Mouse (Mus musculus): ENCODE measurements around the gene Slc30a10. TPM values are rescaled to one million over a fixed set of nuclear protein-coding genes. Genes with fewer than 3 reads are reported as not detected.

Gene Slc30a10
- polyA plus RNA-seq, 1 experiment from 2014 or later, result 5.0 TPM

- no peak for ATAC-seq (replicated peaks; ENCODE audit: insufficient number of reproducible peaks, low FRiP score, low TSS enrichment)
- Histone ChIP-seq H3K4me3 (ENCODE audit: low read depth, low read length) (no peak overlapping the region), H3K9me3 (replicated peaks; ENCODE audit: control insufficient read depth, low read length) (no peaks in the 10 kb centered on the region), H3K4me1 (ENCODE audit: control insufficient read depth, insufficient read depth, low read length) (no peaks in the 10 kb centered on the region), H3K27me3 (ENCODE audit: control insufficient read depth, insufficient read depth, low read length) (no peaks in the 10 kb centered on the region), H3K27ac (ENCODE audit: low read depth, low read length) (no peak overlapping the region), H3K36me3 (ENCODE audit: control insufficient read depth, insufficient read depth, low read length) (peaks cover 14% of the 10 kb centered on the region; the same call in 1 of the 2 replicates), H3K4me2 (no peak overlapping the region), H3K9ac (ENCODE audit: low read depth, low read length) (no peak overlapping the region)
- WGBS (ENCODE audit: insufficient replicate concordance), result 78% methylated on average over 6 of the region's 6 CpGs
Observed at GRCm38 (mm10) chr1:185431245-185431997, 23.2 kb upstream of the Slc30a10 start.

GRCm38 (mm10) chr1:185431998-185432317 is 22.7 kb upstream of the Slc30a10 start:
- Histone ChIP-seq H3K4me1 (ENCODE audit: control insufficient read depth, insufficient read depth, low read length) (no peaks in the 10 kb centered on the region), H3K9me3 (replicated peaks; ENCODE audit: control insufficient read depth, low read length) (no peaks in the 10 kb centered on the region), H3K9ac (ENCODE audit: low read depth, low read length) (no peak overlapping the region), H3K27ac (ENCODE audit: low read depth, low read length) (no peak overlapping the region), H3K36me3 (ENCODE audit: control insufficient read depth, insufficient read depth, low read length) (peaks cover 12% of the 10 kb centered on the region; the same call in 1 of the 2 replicates), H3K4me3 (ENCODE audit: low read depth, low read length) (no peak overlapping the region), H3K27me3 (ENCODE audit: control insufficient read depth, insufficient read depth, low read length) (no peaks in the 10 kb centered on the region), H3K4me2 (no peak overlapping the region)
- WGBS (ENCODE audit: insufficient replicate concordance), result 81% methylated on average over 13 of the region's 13 CpGs
- ATAC-seq (replicated peaks; ENCODE audit: insufficient number of reproducible peaks, low FRiP score, low TSS enrichment), result no peak

- ATAC-seq (replicated peaks; ENCODE audit: insufficient number of reproducible peaks, low FRiP score, low TSS enrichment), result no peak
- Histone ChIP-seq H3K4me2 (no peak overlapping the region), H3K9ac (ENCODE audit: low read depth, low read length) (no peak overlapping the region), H3K4me1 (ENCODE audit: control insufficient read depth, insufficient read depth, low read length) (no peaks in the 10 kb centered on the region), H3K36me3 (ENCODE audit: control insufficient read depth, insufficient read depth, low read length) (peaks cover 6% of the 10 kb centered on the region; the same call in 1 of the 2 replicates), H3K9me3 (replicated peaks; ENCODE audit: control insufficient read depth, low read length) (no peaks in the 10 kb centered on the region), H3K27ac (ENCODE audit: low read depth, low read length) (no peak overlapping the region), H3K4me3 (ENCODE audit: low read depth, low read length) (no peak overlapping the region), H3K27me3 (ENCODE audit: control insufficient read depth, insufficient read depth, low read length) (no peaks in the 10 kb centered on the region)
- WGBS (ENCODE audit: insufficient replicate concordance), result 61% methylated on average over 6 of the region's 6 CpGs
Observed at GRCm38 (mm10) chr1:185433112-185433511, 21.5 kb upstream of the Slc30a10 start.

- no peak overlapping the region for H3K4me2 ChIP-seq
- no peak for ATAC-seq (replicated peaks; ENCODE audit: insufficient number of reproducible peaks, low FRiP score, low TSS enrichment)
- 69% methylated on average over 9 of the region's 9 CpGs for WGBS (ENCODE audit: insufficient replicate concordance)
- no peaks in the 10 kb centered on the region for H3K9me3 ChIP-seq (replicated peaks; ENCODE audit: control insufficient read depth, low read length)
- no peaks in the 10 kb centered on the region for H3K36me3 ChIP-seq (ENCODE audit: control insufficient read depth, insufficient read depth, low read length)
- H3K9ac ChIP-seq (ENCODE audit: low read depth, low read length), result no peak overlapping the region
- H3K27ac ChIP-seq (ENCODE audit: low read depth, low read length), result no peak overlapping the region
- no peak overlapping the region for H3K4me3 ChIP-seq (ENCODE audit: low read depth, low read length)
- no peaks in the 10 kb centered on the region for H3K4me1 ChIP-seq (ENCODE audit: control insufficient read depth, insufficient read depth, low read length)
- H3K27me3 ChIP-seq (ENCODE audit: control insufficient read depth, insufficient read depth, low read length), result no peaks in the 10 kb centered on the region
Observed at GRCm38 (mm10) chr1:185438841-185439580, 15.6 kb upstream of the Slc30a10 start.

GRCm38 (mm10) chr1:185441703-185442472 is 12.8 kb upstream of the Slc30a10 start:
- ATAC-seq (replicated peaks; ENCODE audit: insufficient number of reproducible peaks, low FRiP score, low TSS enrichment), result no peak
- Histone ChIP-seq H3K4me1 (ENCODE audit: control insufficient read depth, insufficient read depth, low read length) (no peaks in the 10 kb centered on the region), H3K4me3 (ENCODE audit: low read depth, low read length) (no peak overlapping the region), H3K27me3 (ENCODE audit: control insufficient read depth, insufficient read depth, low read length) (no peaks in the 10 kb centered on the region), H3K9ac (ENCODE audit: low read depth, low read length) (no peak overlapping the region), H3K36me3 (ENCODE audit: control insufficient read depth, insufficient read depth, low read length) (no peaks in the 10 kb centered on the region), H3K27ac (ENCODE audit: low read depth, low read length) (no peak overlapping the region), H3K4me2 (no peak overlapping the region), H3K9me3 (replicated peaks; ENCODE audit: control insufficient read depth, low read length) (no peaks in the 10 kb centered on the region)
- WGBS (ENCODE audit: insufficient replicate concordance), result 72% methylated on average over 18 of the region's 18 CpGs

- no peak for ATAC-seq (replicated peaks; ENCODE audit: insufficient number of reproducible peaks, low FRiP score, low TSS enrichment)
- no peaks in the 10 kb centered on the region for H3K4me1 ChIP-seq (ENCODE audit: control insufficient read depth, insufficient read depth, low read length)
- no peaks in the 10 kb centered on the region for H3K36me3 ChIP-seq (ENCODE audit: control insufficient read depth, insufficient read depth, low read length)
- no peak overlapping the region for H3K9ac ChIP-seq (ENCODE audit: low read depth, low read length)
- no peak overlapping the region for H3K4me3 ChIP-seq (ENCODE audit: low read depth, low read length)
- no peak overlapping the region for H3K4me2 ChIP-seq
- H3K27me3 ChIP-seq (ENCODE audit: control insufficient read depth, insufficient read depth, low read length), result peaks cover 4% of the 10 kb centered on the region; the same call in 1 of the 2 replicates
- H3K9me3 ChIP-seq (replicated peaks; ENCODE audit: control insufficient read depth, low read length), result no peaks in the 10 kb centered on the region
- no peak overlapping the region for H3K27ac ChIP-seq (ENCODE audit: low read depth, low read length)
- 78% methylated on average over 7 of the region's 7 CpGs for WGBS (ENCODE audit: insufficient replicate concordance)
Observed at GRCm38 (mm10) chr1:185448936-185449335, 5.7 kb upstream of the Slc30a10 start.

- no peak overlapping the region for H3K9ac ChIP-seq (ENCODE audit: low read depth, low read length)
- H3K27me3 ChIP-seq (ENCODE audit: control insufficient read depth, insufficient read depth, low read length), result peaks cover 12% of the 10 kb centered on the region
- ATAC-seq (replicated peaks; ENCODE audit: insufficient number of reproducible peaks, low FRiP score, low TSS enrichment), result no peak
- H3K4me1 ChIP-seq (ENCODE audit: control insufficient read depth, insufficient read depth, low read length), result no peaks in the 10 kb centered on the region; the same call in 1 of the 2 replicates
- H3K4me2 ChIP-seq, result peak overlapping the region; percentile 15; the same call in 1 of the 2 replicates
- no peaks in the 10 kb centered on the region for H3K9me3 ChIP-seq (replicated peaks; ENCODE audit: control insufficient read depth, low read length)
- 62% methylated on average over 2 of the region's 2 CpGs for WGBS (ENCODE audit: insufficient replicate concordance)
- no peak overlapping the region for H3K27ac ChIP-seq (ENCODE audit: low read depth, low read length)
- peak overlapping the region; percentile 28 for H3K4me3 ChIP-seq (ENCODE audit: low read depth, low read length)
- H3K36me3 ChIP-seq (ENCODE audit: control insufficient read depth, insufficient read depth, low read length), result no peaks in the 10 kb centered on the region
Observed at GRCm38 (mm10) chr1:185449727-185450126, 4.9 kb upstream of the Slc30a10 start.

GRCm38 (mm10) chr1:185451077-185451476 is 3.6 kb upstream of the Slc30a10 start:
- ATAC-seq (replicated peaks; ENCODE audit: insufficient number of reproducible peaks, low FRiP score, low TSS enrichment), result no peak
- H3K4me2 ChIP-seq, result peak overlapping the region; percentile 15
- peaks cover 8% of the 10 kb centered on the region; the same call in 1 of the 2 replicates for H3K4me1 ChIP-seq (ENCODE audit: control insufficient read depth, insufficient read depth, low read length)
- H3K36me3 ChIP-seq (ENCODE audit: control insufficient read depth, insufficient read depth, low read length), result no peaks in the 10 kb centered on the region
- 79% methylated on average over 8 of the region's 8 CpGs for WGBS (ENCODE audit: insufficient replicate concordance)
- H3K27ac ChIP-seq (ENCODE audit: low read depth, low read length), result peak overlapping the region; percentile 29; the same call in 1 of the 2 replicates
- peak overlapping the region; percentile 28; the same call in 1 of the 2 replicates for H3K4me3 ChIP-seq (ENCODE audit: low read depth, low read length)
- H3K27me3 ChIP-seq (ENCODE audit: control insufficient read depth, insufficient read depth, low read length), result peaks cover 26% of the 10 kb centered on the region
- H3K9me3 ChIP-seq (replicated peaks; ENCODE audit: control insufficient read depth, low read length), result no peaks in the 10 kb centered on the region
- H3K9ac ChIP-seq (ENCODE audit: low read depth, low read length), result peak overlapping the region; percentile 56; the same call in 1 of the 2 replicates
